Mouse (Mus musculus) MEL (cell line): ENCODE results near the gene Mettl17. TPM values are rescaled to one million over a fixed set of nuclear protein-coding genes. Genes with fewer than 3 reads are reported as not detected.

ENCODE experiments used
- DNase-seq: peaks from one replicate; pipeline ENCODE4 v3.0.0; 2011; ENCODE audit warnings: low read depth, low spot score
- H3K27ac ChIP-seq: 2 replicates; pipeline ENCODE4 v1.5.1; 2012; ENCODE audit warnings: low read depth, mild to moderate bottlenecking, control low read depth, low read length, moderate library complexity; ENCODE audit not compliant: control insufficient read depth
- H3K27me3 ChIP-seq, 2 experiments: fragments of 150-350 bp in 1 of 2; sonication (generic) in 1 of 2; 2 replicates each; pipeline ENCODE4 v1.6.1; 2012; ENCODE audit warnings: low read length in 2 of 2, mild to moderate bottlenecking in 2 of 2, improper control_type of control experiment in 1 of 2, moderate library complexity in 1 of 2; ENCODE audit not compliant: insufficient read depth in 2 of 2, control insufficient read depth in 1 of 2
- H3K36me3 ChIP-seq, 2 experiments: 2 replicates each; pipeline ENCODE4 v1.6.1; 2012 to 2014; ENCODE audit warnings: low read length in 2 of 2, improper control_type of control experiment in 1 of 2, inconsistent platforms in 1 of 2, mild to moderate bottlenecking in 1 of 2; ENCODE audit not compliant: insufficient read depth in 2 of 2, control insufficient read depth in 1 of 2
- H3K4me1 ChIP-seq, 2 experiments: fragments of 150-350 bp in 1 of 2; sonication (generic) in 1 of 2; 2 replicates each; pipeline ENCODE4 v1.6.1; 2012; ENCODE audit warnings: low read length in 2 of 2, improper control_type of control experiment in 1 of 2, mild to moderate bottlenecking in 1 of 2; ENCODE audit not compliant: insufficient read depth in 2 of 2, control insufficient read depth in 1 of 2
- H3K4me3 ChIP-seq, 2 experiments: fragments of 150-350 bp in 1 of 2; sonication (generic) in 1 of 2; 2 replicates each; pipeline ENCODE4 v1.5.1; 2012; ENCODE audit warnings: low read depth in 2 of 2, low read length in 2 of 2, mild to moderate bottlenecking in 2 of 2, moderate library complexity in 2 of 2, control low read depth in 1 of 2, improper control_type of control experiment in 1 of 2; ENCODE audit not compliant: control insufficient read depth in 1 of 2, insufficient read depth in 1 of 2
- H3K79me2 ChIP-seq: 2 replicates; pipeline ENCODE4 v1.6.1; 2012; ENCODE audit warnings: mild to moderate bottlenecking, low read length, moderate library complexity; ENCODE audit not compliant: control insufficient read depth, poor library complexity, insufficient read depth
- H3K9ac ChIP-seq: 2 replicates; pipeline ENCODE4 v1.6.1; 2012; ENCODE audit warnings: low read depth, mild to moderate bottlenecking, control low read depth, low read length, moderate library complexity; ENCODE audit not compliant: control insufficient read depth, poor library complexity, severe bottlenecking
- H3K9me3 ChIP-seq: fragments of 150-350 bp; sonication (generic); replicated peaks from 2 replicates; pipeline ENCODE4 v1.6.1; 2012; ENCODE audit warnings: mild to moderate bottlenecking, low read length, improper control_type of control experiment, moderate library complexity; ENCODE audit not compliant: insufficient read depth
- BHLHE40 ChIP-seq: IDR thresholded peaks from 2 replicates; pipeline ENCODE4 v1.6.1; 2012; ENCODE audit warnings: low read depth, mild to moderate bottlenecking, inconsistent platforms, low read length, improper control_type of control experiment, borderline replicate concordance
- CHD1 ChIP-seq: IDR thresholded peaks from 2 replicates; pipeline ENCODE4 v1.6.1; 2012; ENCODE audit warnings: low read depth, mild to moderate bottlenecking, inconsistent platforms, low read length, improper control_type of control experiment
- CTCF ChIP-seq, 3 experiments: IDR thresholded peaks in 2 of 3; conservative IDR thresholded peaks in 1 of 3; 2 replicates each; pipeline ENCODE4 v1.5.1; 2011 to 2012; ENCODE audit warnings: low read length in 3 of 3, low read depth in 2 of 3, mild to moderate bottlenecking in 2 of 3, improper control_type of control experiment in 1 of 3, inconsistent platforms in 1 of 3, mixed read lengths in 1 of 3, moderate library complexity in 1 of 3; ENCODE audit not compliant: control insufficient read depth in 1 of 3, insufficient read depth in 1 of 3, poor library complexity in 1 of 3, severe bottlenecking in 1 of 3
- ETS1 ChIP-seq: IDR thresholded peaks from 2 replicates; pipeline ENCODE4 v1.6.1; 2012; ENCODE audit warnings: low read depth, mild to moderate bottlenecking, inconsistent platforms, low read length, improper control_type of control experiment, moderate library complexity
- GATA1 ChIP-seq: IDR thresholded peaks from 2 replicates; pipeline ENCODE4 v1.6.1; 2011; ENCODE audit warnings: low read depth, low read length, improper control_type of control experiment
- HCFC1 ChIP-seq: IDR thresholded peaks from 2 replicates; pipeline ENCODE4 v1.6.1; 2012; ENCODE audit warnings: low read depth, mild to moderate bottlenecking, inconsistent platforms, low read length, improper control_type of control experiment, moderate library complexity
- JUND ChIP-seq: IDR thresholded peaks from 2 replicates; pipeline ENCODE4 v1.6.1; 2011; ENCODE audit warnings: low read depth, mild to moderate bottlenecking, improper control_type of control experiment, low read length
- KAT2A ChIP-seq: conservative IDR thresholded peaks from 2 replicates; pipeline ENCODE4 v1.6.1; 2012; ENCODE audit warnings: low read depth, low read length, improper control_type of control experiment, inconsistent platforms
- MXI1 ChIP-seq: IDR thresholded peaks from 2 replicates; pipeline ENCODE4 v1.6.1; 2011; ENCODE audit warnings: mild to moderate bottlenecking, low read depth, low read length, improper control_type of control experiment
- MYC ChIP-seq: IDR thresholded peaks from 2 replicates; pipeline ENCODE4 v1.6.1; 2011; ENCODE audit warnings: low read depth, mild to moderate bottlenecking, low read length, improper control_type of control experiment, moderate library complexity
- NELFE ChIP-seq: IDR thresholded peaks from 2 replicates; pipeline ENCODE4 v1.6.1; 2011; ENCODE audit warnings: low read depth, low read length, improper control_type of control experiment
- RAD21 ChIP-seq: IDR thresholded peaks from 2 replicates; pipeline ENCODE4 v1.6.1; 2011; ENCODE audit warnings: mild to moderate bottlenecking, low read depth, low read length, improper control_type of control experiment
- RCOR1 ChIP-seq: IDR thresholded peaks from 2 replicates; pipeline ENCODE4 v1.6.1; 2012; ENCODE audit warnings: low read depth, mild to moderate bottlenecking, inconsistent platforms, low read length, improper control_type of control experiment
- SIN3A ChIP-seq: IDR thresholded peaks from 2 replicates; pipeline ENCODE4 v1.6.1; 2012; ENCODE audit warnings: low read length, improper control_type of control experiment, inconsistent platforms
- SMC3 ChIP-seq: IDR thresholded peaks from 2 replicates; pipeline ENCODE4 v1.6.1; 2011; ENCODE audit warnings: low read depth, low read length, improper control_type of control experiment
- TAL1 ChIP-seq: IDR thresholded peaks from 2 replicates; pipeline ENCODE4 v1.6.1; 2012; ENCODE audit warnings: mild to moderate bottlenecking, inconsistent platforms, low read length, moderate library complexity, mixed read lengths
- TCF12 ChIP-seq: IDR thresholded peaks from 2 replicates; pipeline ENCODE4 v1.6.1; 2014; ENCODE audit warnings: low read depth, mild to moderate bottlenecking, inconsistent platforms, low read length, improper control_type of control experiment, moderate library complexity
- UBTF ChIP-seq: IDR thresholded peaks from 2 replicates; pipeline ENCODE4 v1.6.1; 2012; ENCODE audit warnings: low read depth, mild to moderate bottlenecking, inconsistent platforms, low read length, improper control_type of control experiment, moderate library complexity, borderline replicate concordance; ENCODE audit not compliant: insufficient read depth
- USF1 ChIP-seq: IDR thresholded peaks from 2 replicates; pipeline ENCODE4 v1.6.1; 2014; ENCODE audit warnings: low read depth, mild to moderate bottlenecking, inconsistent platforms, low read length, improper control_type of control experiment, moderate library complexity
- USF2 ChIP-seq, 2 experiments: IDR thresholded peaks; 2 replicates each; pipeline ENCODE4 v1.6.1; 2011 to 2012; ENCODE audit warnings: improper control_type of control experiment in 2 of 2, low read length in 2 of 2, borderline replicate concordance in 1 of 2, inconsistent platforms in 1 of 2, low read depth in 1 of 2, mild to moderate bottlenecking in 1 of 2; ENCODE audit not compliant: insufficient read depth in 1 of 2
- ZKSCAN1 ChIP-seq: IDR thresholded peaks from 2 replicates; pipeline ENCODE4 v1.6.1; 2012; ENCODE audit warnings: low read depth, mild to moderate bottlenecking, inconsistent platforms, low read length, improper control_type of control experiment, moderate library complexity
- ZNF384 ChIP-seq: IDR thresholded peaks from 2 replicates; pipeline ENCODE4 v1.6.1; 2012; ENCODE audit warnings: low read depth, mild to moderate bottlenecking, inconsistent platforms, low read length, improper control_type of control experiment
- polyA plus RNA-seq, 2 experiments: library from polyadenylated mRNA; stranded (reverse) in 1 of 2; unstranded in 1 of 2; fragments of >175 nt in 1 of 2; fragments of >200 nt in 1 of 2; gene quantifications; 2 replicates each; pipeline versions ENCODE4 v1.2.1 to v1.2.4; 2012; ENCODE audit warnings: low replicate concordance in 2 of 2, low read depth in 1 of 2; ENCODE audit not compliant: insufficient read length in 2 of 2, insufficient read depth in 1 of 2, missing spikeins in 1 of 2
- total RNA-seq: library from RNA; depleted of rRNA; stranded (reverse); fragments of 300-350 nt; gene quantifications from 2 replicates; pipeline ENCODE4 v1.2.3, GENCODE M21; 2012

Gene Mettl17
- total and polyA plus RNA-seq, 3 experiments = 28.3 to 54.4 TPM; not detected in 1

DNA sequence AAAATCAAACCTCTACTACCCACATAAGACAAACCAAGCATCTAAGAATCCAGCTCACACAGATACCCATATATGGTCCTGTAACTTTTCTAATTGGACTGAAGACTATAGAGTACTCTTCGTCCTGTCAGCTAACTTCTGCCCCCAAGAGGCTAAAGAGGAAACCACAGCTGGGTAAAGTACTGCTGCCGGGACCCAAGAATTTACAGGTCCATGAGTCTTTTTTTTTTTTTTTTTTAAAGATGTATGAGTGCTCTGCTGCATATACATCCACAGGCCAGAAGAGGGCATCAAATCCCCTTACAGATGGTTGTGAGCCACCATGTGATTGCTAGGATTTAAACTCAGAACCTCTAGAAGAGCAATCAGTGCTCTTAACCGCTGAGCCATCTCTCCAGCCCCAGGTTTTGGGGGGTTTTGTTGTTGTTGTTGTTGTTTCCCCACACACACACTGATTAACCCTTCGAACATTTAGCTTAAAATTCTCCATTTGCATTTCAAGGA is 1.1 kb upstream of the Mettl17 start:
- Histone ChIP-seq H3K27ac (no peak overlapping the region), H3K27me3 (no peaks in the 10 kb centered on the region), H3K9ac (no peak overlapping the region)

GRCm38 (mm10) chr14:51884031-51884544 is 554 bp upstream of the Mettl17 start:
- peak; percentile 56 for DNase-seq
- Histone ChIP-seq H3K4me1 (peaks cover 0 to 4% of the 10 kb centered on the region in 2 experiments; a peak in 2 of 4 replicates), H3K79me2 (peaks cover 3% of the 10 kb centered on the region), H3K9ac (peak overlapping the region; percentile 31; the same call in 1 of the 2 replicates), H3K36me3 (peaks cover 0 to 9% of the 10 kb centered on the region in 2 experiments; a peak in 2 of 4 replicates), H3K27ac (no peak overlapping the region), H3K4me3 (peak overlapping the region; percentile 37 to 86), H3K9me3 (no peaks in the 10 kb centered on the region), H3K27me3 (no peaks in the 10 kb centered on the region)
- no peak for TF ChIP-seq KAT2A
- TF ChIP-seq USF1 = no peak
- 0 out of 2 replicates have a peak, but pooled peaks have one; percentile 5 for TF ChIP-seq ZNF384
- TF ChIP-seq CHD1 = no peak
- TF ChIP-seq ZKSCAN1 = no peak
- TF ChIP-seq USF2 (IDR thresholded peaks at IDR 0.05; ENCODE audit: borderline replicate concordance in 1 of 2, insufficient read depth in 1 of 2, low read depth in 1 of 2, low read length in 2 of 2) = no peak

More for the DNA sequence above, 1.1 kb upstream of the Mettl17 start:
- Histone ChIP-seq H3K36me3 (peaks cover 0 to 9% of the 10 kb centered on the region in 2 experiments; a peak in 2 of 4 replicates), H3K79me2 (peaks cover 3% of the 10 kb centered on the region), H3K4me1 (peaks cover 0 to 4% of the 10 kb centered on the region in 2 experiments; a peak in 2 of 4 replicates), H3K9me3 (no peaks in the 10 kb centered on the region), H3K4me3 (peak overlapping the region; percentile 21 to 86; a peak in 3 of 4 replicates)
- DNase-seq = peak; percentile 85
- TF ChIP-seq NELFE (no peak), MYC (0 out of 2 replicates have a peak, but pooled peaks have one; percentile 60), USF1 (0 out of 2 replicates have a peak, but pooled peaks have one; percentile 53), RAD21 (peak; percentile 51), GATA1 (no peak), BHLHE40 (no peak), UBTF (no peak), SIN3A (peak; percentile 62), HCFC1 (peak; percentile 25; the same call in 1 of the 2 replicates), TCF12 (0 out of 2 replicates have a peak, but pooled peaks have one; percentile 9), JUND (no peak), KAT2A (no peak), RCOR1 (peak; percentile 54; the same call in 1 of the 2 replicates), ZNF384 (peak; percentile 94), SMC3 (peak; percentile 53), ETS1 (peak; percentile 29; the same call in 1 of the 2 replicates), TAL1 (no peak), CTCF (IDR thresholded peaks at IDR 0.05 in 2 of 3, conservative IDR thresholded peaks at IDR 0.05 in 1 of 3; ENCODE audit: control insufficient read depth in 1 of 3, insufficient read depth in 1 of 3, low read depth in 2 of 3, low read length in 3 of 3, poor library complexity in 1 of 3, severe bottlenecking in 1 of 3) (peak; percentile 18 to 73 (median 40); a peak in 5 of 6 replicates), MXI1 (peak; percentile 59; the same call in 1 of the 2 replicates)
